Mouse (Mus musculus) midbrain, embryonic 13.5 days (tissue): ENCODE measurements at regions not wholly inside any gene's neighbourhood (a gene's known extent, or its start where the extent isn't known, plus 50 kb on each side); places are given as distances from the start of the nearest gene placed in this dataset.

ENCODE experiments used
- ATAC-seq: fragments of 200-750 bp; cut with Nextera tagmentation; 2 replicates; pipeline ENCODE4 v1.8.0; 2017; ENCODE audit warnings: mild to moderate bottlenecking, moderate TSS enrichment, moderate library complexity
- H3K27ac ChIP-seq: fragments of 300-500 bp; sonication (generic); 2 replicates; pipeline ENCODE4 v1.5.1; 2015; ENCODE audit warnings: inconsistent platforms, mild to moderate bottlenecking, moderate library complexity
- H3K27me3 ChIP-seq: fragments of 300-500 bp; sonication (generic); 2 replicates; pipeline ENCODE4 v1.6.1; 2015; ENCODE audit warnings: mild to moderate bottlenecking, inconsistent platforms
- H3K36me3 ChIP-seq: fragments of 300-500 bp; sonication (generic); 2 replicates; pipeline ENCODE4 v1.6.1; 2015; ENCODE audit warnings: mild to moderate bottlenecking, inconsistent platforms
- H3K4me1 ChIP-seq: fragments of 300-500 bp; sonication (generic); replicated peaks from 2 replicates; pipeline ENCODE4 v1.6.1; 2015; ENCODE audit warnings: inconsistent platforms
- H3K4me2 ChIP-seq: fragments of 300-500 bp; sonication (generic); replicated peaks from 2 replicates; pipeline ENCODE4 v1.6.1; 2015; ENCODE audit warnings: moderate library complexity, mild to moderate bottlenecking, inconsistent platforms
- H3K4me3 ChIP-seq: fragments of 300-500 bp; sonication (generic); replicated peaks from 2 replicates; pipeline ENCODE4 v1.5.1; 2015; ENCODE audit warnings: mild to moderate bottlenecking, inconsistent platforms
- H3K9ac ChIP-seq: fragments of 300-500 bp; sonication (generic); replicated peaks from 2 replicates; pipeline ENCODE4 v1.6.1; 2015; ENCODE audit warnings: mild to moderate bottlenecking, inconsistent platforms
- H3K9me3 ChIP-seq: fragments of 300-500 bp; sonication (generic); 2 replicates; pipeline ENCODE4 v1.6.1; 2016; ENCODE audit warnings: mild to moderate bottlenecking, inconsistent platforms
- WGBS: fragments of 180-500 bp; shearing (Covaris S2); methylation state at CpG from one replicate; pipeline ENCODE4 v1.1.7; 2015; 5-methylcytosine and 5-hydroxymethylcytosine counted together

- H3K9ac ChIP-seq: no peak overlapping the region
- ATAC-seq: no peak
- H3K4me2 ChIP-seq: no peak overlapping the region
- H3K9me3 ChIP-seq: no peaks in the 10 kb centered on the region
- H3K27ac ChIP-seq: no peak overlapping the region
- H3K4me1 ChIP-seq: no peaks in the 10 kb centered on the region
- no peak overlapping the region for H3K4me3 ChIP-seq
- H3K36me3 ChIP-seq: no peaks in the 10 kb centered on the region
- WGBS: 73% methylated on average over 1 of the region's 1 CpGs
- no peaks in the 10 kb centered on the region for H3K27me3 ChIP-seq
Measured at GRCm38 (mm10) chr11:19392190-19392589, 373.4 kb upstream of the Meis1 start.

DNA sequence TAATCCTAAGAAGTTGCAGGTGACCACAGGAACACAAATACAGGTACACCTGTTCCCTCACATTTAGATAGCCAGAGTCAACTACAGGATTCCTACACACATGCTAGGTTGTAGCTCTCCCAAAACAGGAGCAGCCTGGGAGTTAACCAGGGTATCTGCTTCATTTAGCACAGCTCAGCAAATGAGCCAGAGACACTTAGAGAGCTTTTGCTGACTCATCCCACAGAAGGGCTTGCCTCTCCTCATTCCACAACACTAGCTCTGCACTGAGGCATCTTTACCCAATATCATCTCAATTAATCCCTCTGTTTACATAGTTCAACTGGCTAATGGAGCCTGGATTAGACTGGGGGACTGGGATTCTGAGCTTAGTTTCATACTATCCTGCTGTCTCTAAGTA is 375.6 kb upstream of the Meis1 start:
- no peaks in the 10 kb centered on the region for H3K27me3 ChIP-seq
- H3K9me3 ChIP-seq: no peaks in the 10 kb centered on the region
- H3K36me3 ChIP-seq: no peaks in the 10 kb centered on the region
- H3K9ac ChIP-seq: no peak overlapping the region
- no peak overlapping the region for H3K27ac ChIP-seq
- H3K4me2 ChIP-seq: no peak overlapping the region
- no peak for ATAC-seq
- H3K4me1 ChIP-seq: no peaks in the 10 kb centered on the region
- H3K4me3 ChIP-seq: no peak overlapping the region

DNA sequence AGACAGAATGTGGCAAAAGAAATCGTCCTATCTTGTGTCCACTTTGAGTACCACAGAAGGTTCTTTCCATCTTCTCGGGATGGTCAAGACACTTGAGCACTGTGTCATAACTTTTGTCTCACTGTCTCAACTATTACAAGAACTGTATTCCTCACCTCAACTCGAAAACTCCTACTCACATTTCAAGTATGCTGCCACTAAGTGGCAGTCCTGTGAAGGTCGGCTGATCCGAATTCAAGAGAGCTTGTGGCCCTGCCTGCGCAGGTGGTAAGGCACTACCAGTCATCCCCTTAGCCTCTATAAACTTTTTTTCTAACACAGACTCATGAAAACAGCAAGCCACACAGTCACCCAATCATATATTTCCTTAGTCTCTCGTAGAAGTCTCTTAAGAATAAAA is 381.6 kb upstream of the Meis1 start:
- Histone ChIP-seq H3K4me2 (no peak overlapping the region), H3K4me1 (no peaks in the 10 kb centered on the region), H3K4me3 (no peak overlapping the region), H3K9me3 (no peaks in the 10 kb centered on the region), H3K27ac (no peak overlapping the region), H3K27me3 (no peaks in the 10 kb centered on the region), H3K9ac (no peak overlapping the region), H3K36me3 (no peaks in the 10 kb centered on the region)
- ATAC-seq: no peak
- WGBS: 88% methylated on average over 7 of the region's 7 CpGs

DNA sequence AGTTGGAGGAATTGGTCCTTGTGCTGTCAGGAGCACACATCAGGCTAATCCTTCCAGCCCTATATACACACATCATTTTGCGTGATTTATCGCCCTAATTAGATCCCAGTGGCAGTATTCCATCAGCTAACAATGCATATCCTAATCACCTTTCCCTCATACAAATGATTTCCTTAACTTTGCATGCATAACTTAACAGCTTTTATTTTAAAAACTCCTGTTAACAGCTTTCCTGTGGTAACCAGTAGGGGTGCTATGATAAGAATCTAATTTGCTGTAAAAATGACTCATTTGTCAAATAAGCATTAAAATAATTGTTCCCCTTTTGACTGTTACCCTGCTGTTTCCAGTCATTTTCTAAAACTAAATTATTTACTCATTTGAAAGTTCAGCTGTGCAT is 401.4 kb upstream of the Meis1 start:
- no peak overlapping the region for H3K4me2 ChIP-seq
- no peaks in the 10 kb centered on the region for H3K9me3 ChIP-seq
- 76% methylated on average over 2 of the region's 2 CpGs for WGBS
- no peaks in the 10 kb centered on the region for H3K36me3 ChIP-seq
- H3K27ac ChIP-seq: no peak overlapping the region
- no peak overlapping the region for H3K9ac ChIP-seq
- H3K4me1 ChIP-seq: no peaks in the 10 kb centered on the region
- no peak for ATAC-seq
- no peaks in the 10 kb centered on the region for H3K27me3 ChIP-seq
- no peak overlapping the region for H3K4me3 ChIP-seq

GRCm38 (mm10) chr11:19423268-19423667 is 404.5 kb upstream of the Meis1 start:
- no peaks in the 10 kb centered on the region for H3K27me3 ChIP-seq
- no peak overlapping the region for H3K4me3 ChIP-seq

GRCm38 (mm10) chr11:19423841-19424815 is 405.3 kb upstream of the Meis1 start:
- WGBS: 85% methylated on average over 20 of the region's 20 CpGs
- Histone ChIP-seq H3K4me1 (no peaks in the 10 kb centered on the region), H3K9me3 (no peaks in the 10 kb centered on the region), H3K9ac (no peak overlapping the region), H3K4me3 (no peak overlapping the region), H3K27me3 (no peaks in the 10 kb centered on the region), H3K27ac (no peak overlapping the region), H3K36me3 (no peaks in the 10 kb centered on the region), H3K4me2 (no peak overlapping the region)
- ATAC-seq: no peak

More at GRCm38 (mm10) chr11:19423268-19423667, 404.5 kb upstream of the Meis1 start:
- Histone ChIP-seq H3K4me2 (no peak overlapping the region), H3K9me3 (no peaks in the 10 kb centered on the region), H3K36me3 (no peaks in the 10 kb centered on the region), H3K4me1 (no peaks in the 10 kb centered on the region), H3K27ac (no peak overlapping the region), H3K9ac (no peak overlapping the region)
- no peak for ATAC-seq

- Histone ChIP-seq H3K27me3 (no peaks in the 10 kb centered on the region), H3K9me3 (no peaks in the 10 kb centered on the region), H3K4me1 (no peaks in the 10 kb centered on the region), H3K4me3 (no peak overlapping the region), H3K9ac (no peak overlapping the region), H3K27ac (no peak overlapping the region), H3K4me2 (no peak overlapping the region), H3K36me3 (no peaks in the 10 kb centered on the region)
- no peak for ATAC-seq
- WGBS: 95% methylated on average over 1 of the region's 1 CpGs
Measured at GRCm38 (mm10) chr11:19427559-19427958, 408.8 kb upstream of the Meis1 start.

DNA sequence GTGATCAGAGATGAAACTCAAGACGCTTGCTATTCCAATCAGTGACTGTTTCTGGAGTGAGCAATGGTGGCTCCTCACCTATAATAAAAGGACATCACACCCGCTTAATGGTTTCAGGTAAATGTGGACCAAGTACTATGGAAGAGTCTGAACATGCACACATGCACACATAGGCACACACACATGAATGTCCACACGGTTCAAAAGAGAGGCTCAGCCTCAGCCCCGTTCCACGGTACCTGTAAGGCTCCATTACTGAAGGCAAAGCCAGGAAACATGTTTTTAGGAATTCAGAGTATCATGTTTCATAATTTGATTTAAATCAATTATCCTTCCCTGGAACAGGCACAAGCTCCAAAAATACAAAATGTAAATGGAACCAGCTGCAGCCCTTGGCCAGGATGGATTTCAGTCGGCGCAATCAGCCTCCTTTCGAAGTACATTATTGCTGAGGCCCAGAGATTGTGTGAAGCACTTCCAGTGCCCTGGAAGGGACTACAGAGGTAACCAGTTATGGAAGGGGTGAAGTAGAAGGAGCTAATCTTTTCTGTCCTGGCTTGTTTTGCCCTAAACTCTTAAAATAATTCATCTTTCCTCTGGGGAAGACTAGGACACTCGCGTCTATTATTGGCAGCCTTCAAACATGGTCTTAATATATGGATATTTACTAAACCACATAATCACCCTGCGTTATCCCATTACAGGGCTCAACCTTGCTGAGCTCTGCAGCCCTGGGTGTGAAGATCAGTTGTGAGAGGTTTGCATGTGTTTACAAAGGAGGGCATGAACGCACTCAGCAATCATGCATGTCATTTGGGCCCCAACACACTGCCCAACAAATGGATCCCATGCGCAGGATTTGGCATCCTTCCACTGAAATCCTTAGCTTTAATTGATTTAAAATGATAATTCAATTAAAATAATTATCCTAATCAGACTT is 415.2 kb upstream of the Meis1 start:
- H3K4me1 ChIP-seq: no peaks in the 10 kb centered on the region
- no peak overlapping the region for H3K4me3 ChIP-seq
- H3K4me2 ChIP-seq: no peak overlapping the region
- no peaks in the 10 kb centered on the region for H3K36me3 ChIP-seq
- no peak overlapping the region for H3K27ac ChIP-seq
- H3K27me3 ChIP-seq: no peaks in the 10 kb centered on the region
- 85% methylated on average over 13 of the region's 13 CpGs for WGBS
- no peak overlapping the region for H3K9ac ChIP-seq
- peaks cover 6% of the 10 kb centered on the region; the same call in 1 of the 2 replicates for H3K9me3 ChIP-seq
- no peak for ATAC-seq

- no peak for ATAC-seq
- Histone ChIP-seq H3K4me2 (no peak overlapping the region), H3K36me3 (no peaks in the 10 kb centered on the region), H3K27ac (no peak overlapping the region), H3K9ac (no peak overlapping the region), H3K4me1 (no peaks in the 10 kb centered on the region), H3K27me3 (no peaks in the 10 kb centered on the region), H3K4me3 (no peak overlapping the region), H3K9me3 (peaks cover 6% of the 10 kb centered on the region; the same call in 1 of the 2 replicates)
- 89% methylated on average over 5 of the region's 5 CpGs for WGBS
Measured at GRCm38 (mm10) chr11:19438385-19438784, 419.6 kb upstream of the Meis1 start.

DNA sequence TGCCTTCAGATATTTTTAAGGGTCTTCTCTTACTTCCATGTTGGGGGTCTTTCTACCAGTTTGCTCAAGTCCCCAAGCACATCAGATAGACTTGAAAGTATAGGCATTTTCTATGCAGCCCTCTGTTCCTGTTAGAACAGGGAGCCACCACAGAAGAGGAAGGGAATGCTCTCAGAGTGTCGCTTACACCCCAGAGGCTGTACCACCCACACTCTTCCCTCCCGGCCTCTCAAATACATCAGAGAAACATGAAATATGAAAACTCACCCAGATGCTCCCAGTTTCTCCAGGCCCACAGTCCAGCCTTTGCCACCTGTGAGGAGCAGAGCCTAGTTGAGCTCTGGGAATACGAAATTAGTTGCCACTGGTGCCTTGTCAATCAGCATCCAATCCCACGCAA is 423.2 kb upstream of the Meis1 start:
- peaks cover 6% of the 10 kb centered on the region; the same call in 1 of the 2 replicates for H3K9me3 ChIP-seq
- no peak overlapping the region for H3K4me3 ChIP-seq
- no peaks in the 10 kb centered on the region for H3K36me3 ChIP-seq
- H3K4me1 ChIP-seq: no peaks in the 10 kb centered on the region
- ATAC-seq: no peak
- no peaks in the 10 kb centered on the region for H3K27me3 ChIP-seq
- H3K4me2 ChIP-seq: no peak overlapping the region
- H3K9ac ChIP-seq: no peak overlapping the region
- WGBS: 85% methylated on average over 4 of the region's 4 CpGs
- H3K27ac ChIP-seq: no peak overlapping the region

DNA sequence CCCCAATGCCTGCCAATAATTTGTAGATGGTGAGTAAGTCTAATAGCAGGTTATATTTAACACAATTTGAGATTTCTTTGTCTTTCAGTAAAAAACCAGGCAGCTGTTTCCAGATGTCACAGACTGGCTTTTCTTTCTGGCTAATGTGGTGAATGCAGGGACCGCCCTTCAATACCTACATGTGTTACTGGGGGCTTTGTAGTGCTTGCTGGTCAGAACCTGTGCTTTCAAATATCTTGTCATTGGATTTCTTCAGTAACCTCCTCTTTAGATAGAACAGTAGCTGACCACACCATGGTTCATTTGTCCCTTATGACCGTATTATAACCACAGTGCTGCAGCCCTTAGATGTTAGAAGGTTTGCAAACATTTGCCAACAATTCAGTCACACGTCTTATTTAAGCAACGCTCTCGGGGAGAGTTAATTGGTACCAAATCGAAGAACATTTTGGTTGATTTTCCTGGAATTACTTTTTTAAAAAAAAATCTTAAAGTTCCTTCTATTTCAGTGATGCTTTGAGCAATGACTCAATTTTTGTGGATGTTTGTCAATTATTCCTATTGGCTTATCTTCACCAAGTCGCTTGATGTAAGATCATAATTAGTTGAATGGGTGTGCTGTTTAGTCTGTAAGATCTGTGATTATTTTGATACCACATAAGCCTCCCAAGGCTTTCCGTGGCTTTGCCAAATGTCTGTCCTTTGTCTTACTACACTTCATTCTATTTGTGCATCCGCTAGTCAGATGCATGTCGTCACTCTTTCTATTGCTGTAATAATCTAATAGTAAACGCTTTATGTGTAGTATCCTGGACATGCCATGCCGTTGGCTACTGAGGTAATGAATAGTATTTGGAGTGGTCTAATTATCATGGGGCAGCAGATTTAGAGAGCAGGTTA is 436.9 kb upstream of the Meis1 start:
- no peaks in the 10 kb centered on the region for H3K27me3 ChIP-seq
- no peak overlapping the region for H3K4me3 ChIP-seq
- H3K27ac ChIP-seq: no peak overlapping the region
- ATAC-seq: no peak
- H3K4me1 ChIP-seq: no peaks in the 10 kb centered on the region
- H3K9me3 ChIP-seq: no peaks in the 10 kb centered on the region
- no peaks in the 10 kb centered on the region for H3K36me3 ChIP-seq
- no peak overlapping the region for H3K9ac ChIP-seq
- 88% methylated on average over 12 of the region's 12 CpGs for WGBS
- no peak overlapping the region for H3K4me2 ChIP-seq
